Mouse (Mus musculus) neural tube, embryonic 11.5 days (tissue): ENCODE measurements around the gene Cdipt. TPM values are rescaled to one million over a fixed set of nuclear protein-coding genes. Genes with fewer than 3 reads are reported as not detected.

ENCODE experiments used
- ATAC-seq: fragments of 200-750 bp; cut with Nextera tagmentation; 2 replicates; pipeline ENCODE4 v1.8.0; 2017; ENCODE audit warnings: moderate number of reproducible peaks, mild to moderate bottlenecking, moderate TSS enrichment, moderate library complexity; ENCODE audit not compliant: insufficient read depth, low FRiP score, low TSS enrichment
- DNase-seq: peaks from one replicate; pipeline ENCODE4 v3.0.0-alpha.2; 2015; ENCODE audit warnings: low spot score
- H3K27ac ChIP-seq: fragments of 300-500 bp; sonication (generic); 2 replicates; pipeline ENCODE4 v1.5.1; 2014; ENCODE audit warnings: low read depth, mild to moderate bottlenecking, low read length
- H3K27me3 ChIP-seq: fragments of 300-500 bp; sonication (generic); 2 replicates; pipeline ENCODE4 v1.6.1; 2014; ENCODE audit warnings: mild to moderate bottlenecking, low read length, mixed read lengths; ENCODE audit not compliant: control insufficient read depth, insufficient read depth
- H3K36me3 ChIP-seq: fragments of 300-500 bp; sonication (generic); 2 replicates; pipeline ENCODE4 v1.6.1; 2014; ENCODE audit warnings: mild to moderate bottlenecking, low read length, moderate library complexity, mixed read lengths; ENCODE audit not compliant: control insufficient read depth, insufficient read depth
- H3K4me1 ChIP-seq: fragments of 300-500 bp; sonication (generic); 2 replicates; pipeline ENCODE4 v1.6.1; 2014; ENCODE audit warnings: low read length, mixed read lengths; ENCODE audit not compliant: control insufficient read depth, insufficient read depth
- H3K4me2 ChIP-seq: fragments of 300-500 bp; sonication (generic); 2 replicates; pipeline ENCODE4 v1.6.1; 2014; ENCODE audit warnings: low read depth, mild to moderate bottlenecking, moderate library complexity
- H3K4me3 ChIP-seq: fragments of 300-500 bp; sonication (generic); 2 replicates; pipeline ENCODE4 v1.5.1; 2014; ENCODE audit warnings: low read depth, low read length
- H3K9ac ChIP-seq: fragments of 300-500 bp; sonication (generic); 2 replicates; pipeline ENCODE4 v1.6.1; 2014; ENCODE audit warnings: mild to moderate bottlenecking, low read length
- H3K9me3 ChIP-seq: fragments of 300-500 bp; sonication (generic); 2 replicates; pipeline ENCODE4 v1.6.1; 2016; ENCODE audit warnings: low read length; ENCODE audit not compliant: control insufficient read depth
- WGBS: fragments of 180-500 bp; shearing (Covaris S2); extraction: QIAGEN DNeasy Blood & Tissue Kit; methylation state at CpG from one replicate; pipeline ENCODE4 v1.1.7; 2014; 5-methylcytosine and 5-hydroxymethylcytosine counted together
- polyA plus RNA-seq: library from polyadenylated mRNA; unstranded; fragments of >200 nt; fragmentation: Nextera tagmentation; extraction: Ambion mirVana; gene quantifications from 2 replicates; pipeline ENCODE4 v1.2.1, GENCODE M21; 2014

The Cdipt gene
- polyA plus RNA-seq, 1 experiment from 2014 or later = 80.3 TPM

DNA sequence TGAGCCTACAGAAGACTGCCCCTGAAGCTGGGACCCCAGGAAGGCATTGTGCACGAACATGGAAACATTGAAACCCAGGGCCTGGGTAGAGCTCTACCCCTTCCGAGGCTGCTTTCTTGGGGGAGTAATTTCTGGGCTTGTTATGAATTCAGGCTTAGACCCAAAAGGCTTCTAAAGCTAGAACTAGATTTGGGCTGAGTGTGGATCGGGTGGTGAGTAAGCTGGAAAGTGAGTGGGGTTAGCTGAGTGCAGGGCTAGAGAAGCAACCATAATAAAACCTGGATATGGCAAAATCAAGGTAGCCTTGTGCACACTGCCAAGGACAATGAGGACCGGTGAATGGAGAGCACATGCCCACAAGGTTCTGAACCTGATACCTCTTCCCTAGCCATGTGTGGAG, 13.7 kb upstream of the Cdipt start:
- Histone ChIP-seq H3K27ac (no peak overlapping the region), H3K4me3 (no peak overlapping the region), H3K36me3 (no peaks in the 10 kb centered on the region), H3K4me1 (no peaks in the 10 kb centered on the region), H3K4me2 (no peak overlapping the region), H3K27me3 (peaks cover 8% of the 10 kb centered on the region; the same call in 1 of the 2 replicates), H3K9me3 (no peaks in the 10 kb centered on the region), H3K9ac (no peak overlapping the region)
- ATAC-seq = no peak
- WGBS = 90% methylated on average over 4 of the region's 4 CpGs
- no peak for DNase-seq

DNA sequence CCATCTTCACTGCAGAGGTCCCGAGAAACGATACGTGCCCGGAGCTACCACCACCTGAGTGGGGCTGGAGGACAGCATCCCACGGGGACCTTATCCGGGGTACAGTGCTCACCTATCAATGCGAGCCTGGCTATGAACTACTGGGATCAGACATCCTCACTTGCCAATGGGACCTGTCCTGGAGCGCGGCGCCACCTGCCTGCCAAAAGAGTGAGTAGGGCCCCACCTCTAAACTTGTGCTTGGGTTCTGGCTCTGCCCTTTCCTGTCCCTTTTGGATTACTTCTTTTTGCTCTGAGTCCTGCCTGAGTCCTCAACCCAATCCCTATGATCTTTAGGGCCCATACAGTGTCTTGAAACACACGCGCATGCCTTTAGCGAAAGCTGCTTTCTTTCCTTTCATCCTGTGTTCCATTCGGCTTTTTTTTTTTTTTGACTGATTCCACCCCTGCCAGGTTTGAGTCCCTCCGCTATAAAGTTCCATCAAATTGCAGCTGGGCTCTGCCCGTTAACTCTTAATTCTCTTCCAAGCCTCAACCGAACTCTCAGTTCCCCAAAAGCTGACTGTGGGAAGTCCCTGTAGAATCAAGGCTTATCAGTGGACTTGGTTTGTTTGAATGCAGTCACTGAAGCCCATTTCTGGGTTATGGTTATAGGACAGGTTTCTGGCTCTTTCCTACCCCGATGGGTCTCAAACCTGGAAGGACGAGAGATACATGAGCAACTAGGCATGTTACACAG, 12.0 kb upstream of the Cdipt start:
- no peaks in the 10 kb centered on the region for H3K4me1 ChIP-seq
- peak; percentile 55 for DNase-seq
- ATAC-seq = no peak
- H3K9me3 ChIP-seq = no peaks in the 10 kb centered on the region
- no peak overlapping the region for H3K4me3 ChIP-seq
- peaks cover 8% of the 10 kb centered on the region; the same call in 1 of the 2 replicates for H3K27me3 ChIP-seq
- H3K4me2 ChIP-seq = no peak overlapping the region
- H3K27ac ChIP-seq = no peak overlapping the region
- H3K9ac ChIP-seq = no peak overlapping the region
- WGBS = 25% methylated on average over 19 of the region's 19 CpGs
- H3K36me3 ChIP-seq = no peaks in the 10 kb centered on the region

DNA sequence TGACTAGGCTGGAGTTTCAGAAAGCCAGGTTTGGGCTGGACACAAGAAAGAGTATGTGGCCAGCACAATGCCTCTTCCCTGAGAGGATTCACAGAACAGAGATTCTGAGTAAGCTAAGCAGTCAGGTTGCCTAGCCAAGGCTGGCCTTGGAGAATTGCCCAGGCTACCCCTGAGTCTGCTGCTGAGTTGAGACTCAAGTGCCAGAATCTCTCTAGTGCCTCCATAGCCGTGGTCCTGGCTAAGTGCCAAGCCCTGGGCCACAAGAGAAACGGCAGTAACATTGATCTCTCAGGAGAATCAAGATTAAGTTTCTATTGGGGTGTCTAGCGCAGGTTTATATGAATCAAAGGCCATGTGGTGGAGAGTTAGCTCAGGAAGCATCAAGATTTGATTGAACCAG, 10.1 kb upstream of the Cdipt start:
- H3K4me3 ChIP-seq = no peak overlapping the region
- no peak overlapping the region for H3K9ac ChIP-seq
- no peak for DNase-seq
- peaks cover 8% of the 10 kb centered on the region; the same call in 1 of the 2 replicates for H3K27me3 ChIP-seq
- ATAC-seq = no peak
- 71% methylated on average over 3 of the region's 3 CpGs for WGBS
- H3K4me2 ChIP-seq = no peak overlapping the region
- H3K4me1 ChIP-seq = no peaks in the 10 kb centered on the region
- no peaks in the 10 kb centered on the region for H3K9me3 ChIP-seq
- no peaks in the 10 kb centered on the region for H3K36me3 ChIP-seq
- no peak overlapping the region for H3K27ac ChIP-seq

DNA sequence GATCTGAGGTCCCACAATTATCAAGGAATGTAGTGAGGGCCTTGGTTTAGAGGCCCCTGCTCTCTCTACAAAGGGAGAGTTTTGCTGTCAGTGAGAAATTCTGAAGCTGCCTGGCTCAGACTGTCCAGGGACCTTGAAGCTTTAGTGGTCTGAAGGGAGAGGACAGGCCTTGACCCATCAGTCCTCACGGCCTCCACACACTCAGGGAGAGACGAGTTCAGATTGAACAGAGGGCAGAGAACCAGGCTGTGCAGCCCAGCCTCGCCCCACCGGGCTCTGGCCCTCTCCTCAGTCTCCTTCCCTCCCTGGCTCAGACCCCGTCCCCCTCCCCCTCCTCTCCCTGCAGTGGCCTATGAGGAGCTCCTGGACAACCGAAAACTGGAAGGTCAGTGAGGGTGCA, 8.4 kb upstream of the Cdipt start:
- no peak overlapping the region for H3K27ac ChIP-seq
- no peaks in the 10 kb centered on the region for H3K36me3 ChIP-seq
- no peak for DNase-seq
- no peaks in the 10 kb centered on the region for H3K9me3 ChIP-seq
- H3K9ac ChIP-seq = no peak overlapping the region
- WGBS = 71% methylated on average over 6 of the region's 6 CpGs
- H3K4me3 ChIP-seq = no peak overlapping the region
- H3K4me2 ChIP-seq = no peak overlapping the region
- no peaks in the 10 kb centered on the region for H3K4me1 ChIP-seq
- no peak for ATAC-seq
- H3K27me3 ChIP-seq = peaks cover 6% of the 10 kb centered on the region; the same call in 1 of the 2 replicates

DNA sequence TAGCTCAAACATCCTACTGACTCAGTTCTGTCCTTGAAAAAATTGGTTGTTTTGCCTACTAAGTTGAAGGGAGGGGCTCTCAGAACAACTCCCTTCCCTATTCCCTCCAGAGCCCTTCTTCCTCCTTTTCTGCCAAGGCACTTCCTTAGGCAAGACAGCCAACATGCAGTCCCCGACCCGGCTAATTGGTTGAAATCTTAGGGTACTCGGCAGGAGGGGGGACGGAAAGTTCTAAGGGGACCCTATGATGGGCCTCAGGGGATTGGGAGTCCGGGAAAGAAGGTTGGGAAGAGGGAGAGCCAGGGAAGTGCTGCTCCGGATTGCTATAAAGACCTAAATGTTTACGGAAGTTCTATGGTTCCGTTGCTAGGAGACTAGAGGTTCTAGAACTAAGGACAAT, 221 bp upstream of the Cdipt start:
- Histone ChIP-seq H3K9ac (peak overlapping the region; percentile 96; the same call in 1 of the 2 replicates), H3K36me3 (0 out of 2 replicates have a peak, but pooled peaks cover 6% of the 10 kb centered on the region), H3K27me3 (no peaks in the 10 kb centered on the region), H3K4me3 (peak overlapping the region; percentile 94), H3K4me2 (peak overlapping the region; percentile 89), H3K27ac (no peak overlapping the region), H3K9me3 (no peaks in the 10 kb centered on the region), H3K4me1 (peaks cover 6% of the 10 kb centered on the region; the same call in 1 of the 2 replicates)
- ATAC-seq = 0 out of 2 replicates have a peak, but pooled peaks have one; percentile 25
- DNase-seq = no peak
- WGBS = 17% methylated on average over 8 of the region's 8 CpGs

DNA sequence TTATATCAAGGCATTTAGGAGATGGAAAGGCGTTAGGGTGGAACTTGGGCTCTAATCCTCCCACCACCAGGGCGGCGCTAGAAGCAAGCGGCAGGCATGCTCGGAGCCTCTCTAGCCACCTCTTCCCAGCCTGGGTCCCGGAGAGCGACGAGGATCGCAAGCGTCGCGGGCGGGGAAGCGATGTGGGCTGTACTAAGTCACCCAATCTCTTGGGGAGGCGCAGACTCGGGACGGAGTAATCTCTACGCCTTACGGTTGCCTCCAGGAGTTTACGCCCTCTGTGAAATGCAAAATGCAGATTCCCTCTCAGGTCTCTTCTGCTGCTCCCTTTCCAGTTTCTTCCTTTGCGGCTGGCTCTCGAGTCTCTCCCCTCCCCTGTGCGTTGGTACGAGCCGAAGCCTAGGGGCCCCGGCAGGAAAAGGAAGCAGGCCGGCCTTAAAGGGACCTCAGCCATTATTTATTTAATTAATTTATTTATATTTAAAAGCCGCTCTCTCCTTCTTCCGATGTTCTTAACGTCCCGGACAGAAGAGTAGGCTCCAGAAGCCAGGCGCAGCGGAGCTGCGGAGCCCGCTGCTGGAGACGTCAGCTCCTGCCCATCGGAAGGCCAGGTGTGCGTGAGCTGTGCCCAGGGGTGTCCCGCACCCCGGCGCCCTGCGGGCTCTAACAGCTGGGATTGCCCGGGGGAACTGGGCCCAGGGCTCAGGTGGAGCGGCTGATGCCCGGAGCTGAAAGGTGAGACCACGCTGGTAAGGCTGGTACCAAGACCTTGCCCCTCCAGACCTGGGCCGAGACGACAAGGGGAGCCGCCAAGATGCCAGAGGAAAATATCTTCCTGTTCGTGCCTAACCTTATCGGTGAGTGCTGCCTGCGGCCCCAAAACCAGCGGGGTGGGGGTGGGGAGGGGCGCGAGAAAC, 494 bp downstream of the Cdipt start, which contains the start of gene Cdiptos:
Gene Cdiptos, minus strand, starts transcription at position 149 of the 917 bp plus-strand sequence.
- H3K9ac ChIP-seq = peak within 1 kb of the TSS; percentile 96
- peaks cover 6% of the 10 kb centered on the region; the same call in 1 of the 2 replicates for H3K4me1 ChIP-seq
- ATAC-seq (peak; percentile 90), DNase-seq (peak; percentile 98)
- peak within 1 kb of the TSS; percentile 92 for H3K27ac ChIP-seq
- 0 out of 2 replicates have a peak, but pooled peaks cover 6% of the 10 kb centered on the region for H3K36me3 ChIP-seq
- peak within 1 kb of the TSS; percentile 89 for H3K4me2 ChIP-seq
- no peaks in the 10 kb centered on the region for H3K27me3 ChIP-seq
- under 1% methylated on average over 55 of the region's 55 CpGs for WGBS
- no peaks in the 10 kb centered on the region for H3K9me3 ChIP-seq
- peak within 1 kb of the TSS; percentile 94 for H3K4me3 ChIP-seq

DNA sequence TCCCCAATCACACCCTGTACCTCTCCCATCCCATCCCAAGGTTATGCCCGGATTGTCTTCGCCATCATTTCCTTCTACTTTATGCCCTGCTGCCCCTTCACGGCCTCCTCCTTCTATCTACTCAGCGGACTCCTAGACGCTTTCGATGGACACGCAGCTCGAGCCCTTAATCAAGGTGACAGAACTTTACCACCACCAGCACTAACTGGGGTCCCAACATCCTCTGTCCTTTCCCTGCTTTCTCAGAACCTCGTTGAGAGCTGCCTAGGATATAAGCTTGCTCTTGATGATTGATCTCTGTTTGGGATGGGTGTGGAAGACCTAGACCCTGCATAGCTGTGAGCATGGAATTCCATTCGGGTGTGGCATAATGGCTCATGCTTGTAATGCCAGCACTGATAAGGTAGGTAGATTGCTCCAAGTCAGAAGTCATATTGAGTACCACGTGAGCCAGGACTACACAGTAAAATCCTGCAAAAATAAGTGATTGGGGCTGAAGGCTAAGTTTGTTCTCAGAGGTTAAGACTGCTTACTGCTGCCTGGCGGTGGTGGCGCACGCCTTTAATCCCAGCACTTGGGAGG, 1.3 kb downstream of the Cdipt start:
- 29% methylated on average over 14 of the region's 14 CpGs for WGBS
- H3K9ac ChIP-seq = peak overlapping the region; percentile 96
- DNase-seq (no peak), ATAC-seq (no peak)
- no peaks in the 10 kb centered on the region for H3K9me3 ChIP-seq
- 0 out of 2 replicates have a peak, but pooled peaks cover 6% of the 10 kb centered on the region for H3K36me3 ChIP-seq
- H3K4me2 ChIP-seq = peak overlapping the region; percentile 89
- peak overlapping the region; percentile 94 for H3K4me3 ChIP-seq
- no peaks in the 10 kb centered on the region for H3K27me3 ChIP-seq
- H3K4me1 ChIP-seq = peaks cover 6% of the 10 kb centered on the region; the same call in 1 of the 2 replicates
- H3K27ac ChIP-seq = no peak overlapping the region

DNA sequence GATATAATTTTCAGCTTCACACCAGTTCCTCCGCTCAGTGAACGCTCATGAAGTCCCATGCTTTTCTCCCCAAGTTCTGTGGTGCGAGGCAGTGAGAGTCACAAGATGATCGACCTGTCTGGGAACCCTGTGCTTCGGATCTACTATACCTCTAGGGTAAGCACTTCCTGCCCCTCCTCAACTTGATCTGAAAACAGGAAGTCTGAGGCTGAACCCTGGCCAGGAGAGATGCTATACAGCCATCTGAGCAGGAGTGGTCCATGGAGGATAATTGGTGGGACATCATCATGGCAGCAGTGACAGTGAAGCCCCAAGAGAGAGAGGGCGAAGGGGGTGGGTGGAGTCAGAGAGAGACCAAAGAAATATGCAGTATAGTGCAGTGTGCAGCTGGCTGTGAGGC, 3.1 kb downstream of the Cdipt start:
- H3K27ac ChIP-seq = no peak overlapping the region
- DNase-seq (no peak), ATAC-seq (no peak)
- H3K9ac ChIP-seq = no peak overlapping the region
- 0 out of 2 replicates have a peak, but pooled peaks cover 6% of the 10 kb centered on the region for H3K36me3 ChIP-seq
- H3K4me1 ChIP-seq = peaks cover 6% of the 10 kb centered on the region; the same call in 1 of the 2 replicates
- H3K27me3 ChIP-seq = no peaks in the 10 kb centered on the region
- no peak overlapping the region for H3K4me2 ChIP-seq
- no peaks in the 10 kb centered on the region for H3K9me3 ChIP-seq
- no peak overlapping the region for H3K4me3 ChIP-seq
- 91% methylated on average over 6 of the region's 6 CpGs for WGBS
